Mouse (Mus musculus) embryo, embryonic 10 days (tissue): ENCODE measurements at regions not wholly inside any gene's neighbourhood (a gene's known extent, or its start where the extent isn't known, plus 50 kb on each side); places are given as distances from the start of the nearest gene placed in this dataset.

Source experiments
- DNase-seq: peaks from one replicate; pipeline ENCODE4 v3.0.0-alpha.2; 2015; ENCODE audit warnings: low spot score

- DNase-seq = no peak
Observed at GRCm38 (mm10) chr13:98579731-98580130, 57.5 kb downstream of the Tmem174 start.

GRCm38 (mm10) chr13:98578426-98579066, 58.7 kb downstream of the Tmem174 start:
- DNase-seq = peak; percentile 39

- DNase-seq = no peak
Observed at GRCm38 (mm10) chr13:98576061-98576460, 61.1 kb downstream of the Tmem174 start.

DNA sequence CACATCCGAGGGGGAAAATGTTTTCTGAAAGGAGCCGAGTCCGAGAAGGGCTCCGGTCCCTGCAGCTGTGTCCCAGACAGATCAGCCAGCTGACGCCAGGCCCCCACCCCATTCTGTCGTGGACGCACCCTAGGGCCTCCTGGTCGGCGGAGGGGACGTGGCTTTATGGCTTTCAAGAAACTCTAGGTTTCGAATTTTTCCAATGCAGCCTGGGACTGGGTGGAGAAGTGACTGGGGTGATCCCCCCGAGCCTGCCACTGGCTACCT, 63.2 kb downstream of the Tmem174 start:
- no peak for DNase-seq

- DNase-seq = no peak
Observed at GRCm38 (mm10) chr13:98573261-98574056, 63.8 kb downstream of the Tmem174 start.

GRCm38 (mm10) chr13:98572581-98573260, 64.5 kb downstream of the Tmem174 start:
- peak; percentile 78 for DNase-seq

GRCm38 (mm10) chr13:98572011-98572570, 65.1 kb downstream of the Tmem174 start:
- DNase-seq = peak; percentile 69

- no peak for DNase-seq
Observed at GRCm38 (mm10) chr13:98571051-98571450, 66.2 kb downstream of the Tmem174 start.

DNA sequence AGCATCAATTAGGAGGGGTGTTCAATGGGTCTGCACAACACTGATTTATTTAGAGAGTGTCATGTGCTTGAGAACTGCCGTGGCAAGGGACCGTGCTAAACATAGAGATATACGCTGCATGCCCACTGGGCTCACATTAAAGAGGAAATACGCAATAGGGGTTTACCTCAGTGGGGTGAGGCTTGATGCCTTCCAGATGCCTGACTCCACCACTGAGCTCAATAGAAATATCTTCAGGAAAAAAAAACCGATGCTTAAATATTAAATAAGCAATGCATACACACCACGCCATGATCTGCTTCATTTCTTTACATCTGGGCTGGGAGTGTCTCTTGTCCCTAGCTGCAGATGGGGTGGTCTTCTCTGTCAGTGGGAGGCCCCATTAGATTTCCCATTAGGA, 63.9 kb upstream of the Gm10320 start:
- no peak for DNase-seq

DNA sequence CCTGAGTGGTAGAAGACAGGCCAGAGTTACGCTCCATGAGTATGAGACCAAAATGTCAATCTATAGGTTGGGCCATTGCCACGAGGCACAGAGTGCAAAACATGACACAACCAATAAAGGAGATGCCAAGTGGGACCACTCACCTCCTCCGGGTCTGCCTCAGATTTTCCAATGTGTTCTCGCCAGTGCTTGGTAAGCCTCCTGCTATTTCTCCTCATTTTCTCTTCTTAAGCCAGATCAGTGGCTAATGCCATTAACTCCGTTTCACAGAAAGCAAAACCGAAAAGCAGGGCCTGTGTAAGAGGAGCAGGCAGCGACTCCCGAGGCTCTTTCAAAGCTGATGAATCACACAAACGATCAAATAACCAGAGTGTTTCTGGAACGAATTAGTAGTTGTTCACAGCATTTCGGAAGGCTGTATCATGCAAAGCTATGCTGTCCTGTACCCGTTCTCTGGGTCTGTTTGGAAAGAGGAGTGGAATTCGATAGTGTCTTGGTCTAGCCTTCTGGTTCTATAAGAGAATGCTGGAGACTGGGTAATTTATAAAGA, 59.7 kb upstream of the Gm10320 start:
- no peak for DNase-seq

DNA sequence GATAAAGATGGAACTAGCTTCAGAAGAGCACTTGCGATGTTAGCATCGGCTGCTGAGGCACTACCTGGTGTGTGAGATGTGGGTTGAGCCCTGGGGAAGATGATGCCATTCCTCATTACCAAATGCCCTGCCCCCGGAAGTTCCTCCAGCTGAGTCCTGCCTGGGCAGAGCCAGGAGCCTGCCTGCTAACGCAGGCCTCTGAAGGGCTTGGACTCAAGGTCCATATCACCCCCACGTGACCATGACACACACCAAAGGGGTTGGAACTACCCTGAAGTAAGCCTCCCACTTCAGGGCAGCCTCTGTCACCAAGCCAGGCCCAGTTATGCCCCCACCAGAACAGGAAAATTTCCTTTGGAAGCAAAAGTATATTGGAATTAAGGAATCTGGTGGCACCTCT, 55.4 kb upstream of the Gm10320 start:
- DNase-seq = no peak

GRCm38 (mm10) chr13:98546116-98546515, 54.3 kb upstream of the Gm10320 start:
- DNase-seq = no peak

- DNase-seq = no peak
Observed at GRCm38 (mm10) chr13:98545398-98545797, 53.6 kb upstream of the Gm10320 start.

- no peak for DNase-seq
Observed at GRCm38 (mm10) chr13:98544051-98544450, 52.2 kb upstream of the Gm10320 start.
